In genomic region chr3:37934905-37935708, GRCm38 (mm10) we compare ENCODE assay signal across 7 mouse cellular contexts.
DNase-seq lines count a peak whose midpoint lies in the region.

No protein-coding gene starts in this region.

- peak; percentile 11 for DNase-seq in ovary, adult 18-20 months (ENCODE audit: low spot score)
- DNase-seq in ovary, postnatal 36 days (ENCODE audit: low spot score): no peak
- DNase-seq in gastrocnemius, postnatal 25 days: peak; percentile 25
- peak; percentile 63 for DNase-seq in kidney, adult 9 months
- peak; percentile 41 for DNase-seq in neural tube, embryonic 10.5 days (ENCODE audit: extremely low spot score, low spot score)
- DNase-seq in retina, postnatal 1 day: no peak
- no peak for DNase-seq in thymus, postnatal 25 days

Comparison
In these comparisons a context has a peak if more than half of its experiments do, and no peak if none do; other contexts are left out.
1. DNase-seq: peak in ovary, adult 18-20 months (single experiment), gastrocnemius, postnatal 25 days (single experiment), kidney, adult 9 months (single experiment) and neural tube, embryonic 10.5 days (single experiment); none in ovary, postnatal 36 days (single experiment), retina, postnatal 1 day (single experiment) and thymus, postnatal 25 days (single experiment).